Mouse (Mus musculus): ENCODE data around the gene Znrd1. TPM values are rescaled to one million over a fixed set of nuclear protein-coding genes. Genes with fewer than 3 reads are reported as not detected.
A peak's percentile ranks its signal among the peaks of the same experiment; 100 is the strongest.

Gene Znrd1
- polyA plus RNA-seq, 1 experiment from 2014 or later, result 96.7 TPM

DNA sequence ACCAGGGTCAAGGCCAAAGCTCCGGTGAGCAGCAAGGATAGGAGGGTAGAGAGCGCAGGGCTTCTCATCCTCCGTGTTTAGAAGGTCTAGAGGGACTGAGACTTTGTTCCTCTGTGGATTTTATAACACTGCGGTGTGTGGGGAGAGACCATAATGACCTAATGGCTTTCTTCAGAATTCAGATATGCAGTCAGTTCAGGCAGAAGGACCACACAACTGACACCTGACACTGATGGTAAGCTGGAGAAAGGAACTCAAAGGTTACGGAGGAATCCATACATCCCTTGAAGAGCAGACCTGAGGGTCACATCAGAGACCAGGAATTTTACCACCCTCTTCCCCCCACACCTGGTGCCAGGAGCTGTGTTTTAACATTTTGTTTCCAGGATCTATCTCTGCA is 31.1 kb upstream of the Znrd1 start, which contains the start of gene H2-M5:
H2-M5 (minus strand) TSS at position 101 of the 400 bp plus-strand sequence.
- Histone ChIP-seq H3K27me3 (ENCODE audit: low read depth, poor library complexity, severe bottlenecking) (peaks cover 58% of the 10 kb centered on the region), H3K27ac (replicated peaks) (no peak within 1 kb of the TSS), H3K4me1 (peaks cover 6% of the 10 kb centered on the region; the same call in 1 of the 2 replicates), H3K9me3 (replicated peaks) (no peaks in the 10 kb centered on the region), H3K36me3 (no peaks in the 10 kb centered on the region), H3K4me3 (peak within 1 kb of the TSS; percentile 28)
- WGBS, result 18% methylated on average over 5 of the region's 5 CpGs
- DNase-seq (ENCODE audit: low spot score), result no peak

DNA sequence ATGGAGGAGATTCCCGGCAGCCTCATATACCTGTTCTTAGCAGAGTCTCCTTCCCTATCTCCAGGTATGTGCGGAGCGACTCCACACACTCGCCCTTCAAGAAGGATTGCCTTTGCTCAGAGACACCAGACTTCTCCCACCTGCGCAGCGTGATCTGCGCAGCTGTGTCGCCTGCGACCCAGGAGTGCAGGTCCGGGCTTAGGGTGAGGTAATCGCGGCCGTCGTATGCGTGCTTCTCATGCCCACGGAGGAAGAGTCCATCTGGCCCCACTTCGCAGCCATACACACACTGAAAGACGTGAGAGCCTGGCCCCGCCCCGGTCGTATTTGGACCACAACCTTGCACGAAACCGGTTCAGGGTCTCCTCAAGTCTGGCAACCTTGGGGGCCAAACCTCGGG is 30.1 kb upstream of the Znrd1 start:
- no peak for DNase-seq (ENCODE audit: low spot score)
- H3K4me3 ChIP-seq, result peak overlapping the region; percentile 28

DNA sequence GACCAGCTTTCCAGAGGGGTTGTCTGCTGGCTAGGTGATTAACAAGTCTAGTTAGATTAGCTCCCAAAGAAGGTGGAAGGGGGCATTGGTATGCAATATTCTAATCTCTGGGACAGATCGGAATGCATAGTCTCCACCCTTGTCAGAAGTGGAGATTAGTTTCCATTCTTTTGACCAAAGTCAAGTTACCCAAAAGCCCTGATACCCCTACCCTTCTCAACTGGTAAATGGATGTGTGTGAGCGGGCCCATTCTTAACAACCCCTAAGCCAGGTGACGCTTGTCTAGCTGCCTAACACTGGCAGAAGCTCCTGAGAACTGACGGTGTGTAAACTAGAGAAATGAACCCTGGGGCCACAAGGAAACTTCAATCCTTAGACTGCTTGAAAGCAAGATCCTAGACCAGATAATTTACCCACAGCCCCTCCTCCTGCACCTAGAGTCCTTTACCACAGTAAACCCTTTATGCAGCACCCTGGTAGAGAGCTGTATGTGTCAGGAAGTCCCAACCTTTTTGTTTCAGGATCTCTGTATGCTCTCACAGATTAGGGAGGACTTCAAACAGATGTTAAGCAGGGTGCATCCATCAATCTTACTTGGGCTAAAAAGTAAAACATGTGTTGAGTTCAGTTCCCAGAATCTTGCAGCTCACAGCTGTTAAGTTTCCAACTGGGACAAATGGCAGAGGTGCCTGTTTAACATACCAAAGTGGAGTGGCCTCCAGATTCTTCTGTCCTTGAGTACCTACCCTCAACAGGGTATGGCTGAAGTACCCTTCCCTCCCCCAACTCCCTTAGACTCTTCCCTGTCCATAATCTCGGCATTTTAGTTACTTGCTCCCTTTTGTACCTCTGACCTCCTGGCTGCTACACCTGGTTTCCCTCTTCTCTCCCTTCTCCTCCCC is 24.1 kb upstream of the Znrd1 start:
- DNase-seq (ENCODE audit: low spot score), result no peak
- Histone ChIP-seq H3K27me3 (ENCODE audit: low read depth, poor library complexity, severe bottlenecking) (peaks cover 74% of the 10 kb centered on the region), H3K4me3 (peak overlapping the region; percentile 30; the same call in 1 of the 2 replicates), H3K36me3 (no peaks in the 10 kb centered on the region), H3K9me3 (replicated peaks) (no peaks in the 10 kb centered on the region), H3K27ac (replicated peaks) (no peak overlapping the region), H3K4me1 (peaks cover 23% of the 10 kb centered on the region)
- WGBS, result 31% methylated on average over 5 of the region's 5 CpGs

More for the DNA sequence above, 30.1 kb upstream of the Znrd1 start:
- Histone ChIP-seq H3K9me3 (replicated peaks) (no peaks in the 10 kb centered on the region), H3K27me3 (ENCODE audit: low read depth, poor library complexity, severe bottlenecking) (peaks cover 66% of the 10 kb centered on the region), H3K36me3 (no peaks in the 10 kb centered on the region), H3K27ac (replicated peaks) (no peak overlapping the region), H3K4me1 (peaks cover 6% of the 10 kb centered on the region; the same call in 1 of the 2 replicates)
- WGBS, result 4% methylated on average over 24 of the region's 24 CpGs

GRCm38 (mm10) chr17:36981845-36982244 is 23.5 kb upstream of the Znrd1 start:
- no peak overlapping the region for H3K27ac ChIP-seq (replicated peaks)
- H3K36me3 ChIP-seq, result no peaks in the 10 kb centered on the region
- DNase-seq (ENCODE audit: low spot score), result peak; percentile 47
- peaks cover 23% of the 10 kb centered on the region for H3K4me1 ChIP-seq
- H3K9me3 ChIP-seq (replicated peaks), result no peaks in the 10 kb centered on the region
- WGBS, result 4% methylated on average over 4 of the region's 4 CpGs
- peak overlapping the region; percentile 30 for H3K4me3 ChIP-seq
- H3K27me3 ChIP-seq (ENCODE audit: low read depth, poor library complexity, severe bottlenecking), result peaks cover 72% of the 10 kb centered on the region

- Histone ChIP-seq H3K36me3 (no peaks in the 10 kb centered on the region), H3K27ac (replicated peaks) (0 out of 2 replicates have a peak within 1 kb of the TSS, but pooled peaks have one; percentile 1), H3K9me3 (replicated peaks) (no peaks in the 10 kb centered on the region), H3K4me3 (peak within 1 kb of the TSS; percentile 30), H3K27me3 (ENCODE audit: low read depth, poor library complexity, severe bottlenecking) (peaks cover 66% of the 10 kb centered on the region), H3K4me1 (peaks cover 23% of the 10 kb centered on the region)
- WGBS, result 14% methylated on average over 18 of the region's 18 CpGs
- DNase-seq (ENCODE audit: low spot score), result no peak
Observed at GRCm38 (mm10) chr17:36981221-36981813, 23.0 kb upstream of the Znrd1 start, which contains the start of gene 2410137M14Rik. Gene 2410137M14Rik, minus strand, starts transcription at chr17:36981237.

DNA sequence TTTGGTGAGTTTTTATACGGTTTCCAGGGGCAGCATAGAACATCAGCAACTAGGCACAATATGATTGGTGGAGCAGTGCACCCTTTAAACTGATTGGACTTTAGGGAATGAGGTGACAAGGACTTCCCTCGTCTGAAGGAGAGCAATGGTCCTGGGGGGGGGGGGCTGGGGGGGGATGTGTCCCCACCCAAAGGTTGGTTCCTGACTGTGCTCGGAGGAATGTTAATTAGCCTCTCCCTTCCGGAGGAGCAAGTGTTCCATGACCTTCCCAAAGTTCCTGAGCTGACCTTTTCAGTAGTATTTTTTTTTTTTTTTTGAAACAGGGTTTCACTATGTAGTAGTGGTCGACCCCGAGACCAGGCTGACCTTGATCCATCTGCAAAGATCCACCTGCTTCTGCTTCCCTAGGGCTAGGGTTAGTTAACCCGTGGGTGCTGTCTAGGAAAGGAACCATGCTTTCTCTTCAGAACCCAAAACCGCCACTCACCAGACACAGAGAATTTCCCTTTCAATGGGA is 15.0 kb upstream of the Znrd1 start:
- no peak overlapping the region for H3K27ac ChIP-seq (replicated peaks)
- peaks cover 6% of the 10 kb centered on the region for H3K27me3 ChIP-seq (ENCODE audit: low read depth, poor library complexity, severe bottlenecking)
- H3K4me3 ChIP-seq, result no peak overlapping the region
- 84% methylated on average over 8 of the region's 8 CpGs for WGBS
- no peak for DNase-seq (ENCODE audit: low spot score)
- H3K36me3 ChIP-seq, result no peaks in the 10 kb centered on the region
- no peaks in the 10 kb centered on the region for H3K4me1 ChIP-seq
- no peaks in the 10 kb centered on the region for H3K9me3 ChIP-seq (replicated peaks)

GRCm38 (mm10) chr17:36972791-36973190 is 14.4 kb upstream of the Znrd1 start:
- 82% methylated on average over 3 of the region's 3 CpGs for WGBS
- Histone ChIP-seq H3K4me3 (no peak overlapping the region), H3K4me1 (no peaks in the 10 kb centered on the region), H3K27ac (replicated peaks) (no peak overlapping the region), H3K27me3 (ENCODE audit: low read depth, poor library complexity, severe bottlenecking) (0 out of 2 replicates have a peak, but pooled peaks cover 5% of the 10 kb centered on the region), H3K36me3 (no peaks in the 10 kb centered on the region), H3K9me3 (replicated peaks) (no peaks in the 10 kb centered on the region)
- no peak for DNase-seq (ENCODE audit: low spot score)

DNA sequence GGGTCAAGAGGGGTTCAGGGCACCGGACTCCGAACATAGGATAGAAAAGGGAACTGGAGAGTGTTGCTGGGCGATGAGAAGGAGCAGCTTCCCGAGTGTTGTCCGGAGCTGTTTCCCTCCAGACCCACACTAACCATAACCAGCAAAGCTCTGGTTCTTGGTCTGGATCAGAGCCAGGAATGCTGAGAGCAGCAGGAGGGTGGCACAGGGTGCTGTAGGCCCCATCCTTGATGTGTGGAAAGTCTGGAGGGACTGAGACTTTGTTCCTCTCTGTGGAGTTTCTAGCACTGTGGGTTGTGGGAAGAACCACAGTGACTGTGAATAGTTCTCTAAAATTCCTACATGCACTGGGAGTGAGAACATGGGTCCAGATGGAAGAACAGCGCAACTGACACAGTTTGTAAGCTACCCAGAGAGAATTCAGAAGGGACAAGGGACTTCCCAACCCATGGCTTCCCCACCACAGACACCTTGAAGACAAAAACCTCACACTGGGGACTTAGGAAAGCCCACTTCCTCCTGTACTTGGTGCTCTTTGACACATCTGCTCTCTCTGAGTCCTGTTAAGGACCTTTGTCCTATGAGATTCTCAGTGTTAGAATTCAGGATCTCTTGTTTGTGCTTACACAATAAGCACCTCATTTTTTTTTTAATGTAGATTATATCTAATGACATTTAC is 13.0 kb upstream of the Znrd1 start:
- no peak for DNase-seq (ENCODE audit: low spot score)
- 91% methylated on average over 6 of the region's 6 CpGs for WGBS

DNA sequence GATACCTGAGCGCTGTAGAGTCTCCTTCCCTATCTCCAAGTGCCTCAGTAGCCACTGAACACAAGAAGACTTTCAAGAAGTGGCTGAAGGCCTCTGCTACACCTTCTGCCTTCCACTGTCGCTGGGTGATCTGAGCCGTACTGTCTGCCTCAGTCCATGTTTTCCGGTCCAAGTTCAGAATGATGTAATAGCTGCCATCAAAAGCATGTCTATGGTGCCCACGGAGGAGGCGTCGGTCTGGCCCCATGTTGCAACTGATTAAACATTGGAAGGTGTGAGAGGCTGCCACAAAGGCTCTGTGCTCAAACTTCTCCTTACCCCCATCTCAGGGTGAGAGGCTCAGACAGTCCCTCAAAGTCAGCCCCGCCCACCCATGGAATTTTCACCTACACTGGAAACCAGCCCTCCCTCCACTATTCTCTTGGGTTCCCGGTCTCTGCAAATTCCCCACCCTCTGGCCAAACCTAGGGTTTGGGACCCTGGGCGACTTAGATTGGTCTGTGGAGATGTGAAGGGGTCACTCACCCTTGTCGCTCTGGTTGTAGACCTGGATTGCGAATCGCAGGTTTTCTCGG is 12.0 kb upstream of the Znrd1 start:
- H3K9me3 ChIP-seq (replicated peaks), result no peaks in the 10 kb centered on the region
- H3K36me3 ChIP-seq, result no peaks in the 10 kb centered on the region
- no peak overlapping the region for H3K27ac ChIP-seq (replicated peaks)
- no peaks in the 10 kb centered on the region for H3K4me1 ChIP-seq
- DNase-seq (ENCODE audit: low spot score), result no peak
- 83% methylated on average over 14 of the region's 14 CpGs for WGBS
- H3K27me3 ChIP-seq (ENCODE audit: low read depth, poor library complexity, severe bottlenecking), result no peaks in the 10 kb centered on the region
- H3K4me3 ChIP-seq, result no peak overlapping the region

More for the DNA sequence above, 13.0 kb upstream of the Znrd1 start:
- no peaks in the 10 kb centered on the region for H3K9me3 ChIP-seq (replicated peaks)
- H3K36me3 ChIP-seq, result no peaks in the 10 kb centered on the region
- H3K4me3 ChIP-seq, result no peak overlapping the region
- no peak overlapping the region for H3K27ac ChIP-seq (replicated peaks)
- no peaks in the 10 kb centered on the region for H3K4me1 ChIP-seq
- no peaks in the 10 kb centered on the region for H3K27me3 ChIP-seq (ENCODE audit: low read depth, poor library complexity, severe bottlenecking)

GRCm38 (mm10) chr17:36966875-36967274 is 8.5 kb upstream of the Znrd1 start:
- H3K27me3 ChIP-seq (ENCODE audit: low read depth, poor library complexity, severe bottlenecking), result no peaks in the 10 kb centered on the region
- no peak overlapping the region for H3K4me3 ChIP-seq
- H3K27ac ChIP-seq (replicated peaks), result no peak overlapping the region
- H3K9me3 ChIP-seq (replicated peaks), result no peaks in the 10 kb centered on the region
- WGBS, result 78% methylated on average over 1 of the region's 1 CpGs
- no peak for DNase-seq (ENCODE audit: low spot score)
- H3K36me3 ChIP-seq, result no peaks in the 10 kb centered on the region
- H3K4me1 ChIP-seq, result no peaks in the 10 kb centered on the region

DNA sequence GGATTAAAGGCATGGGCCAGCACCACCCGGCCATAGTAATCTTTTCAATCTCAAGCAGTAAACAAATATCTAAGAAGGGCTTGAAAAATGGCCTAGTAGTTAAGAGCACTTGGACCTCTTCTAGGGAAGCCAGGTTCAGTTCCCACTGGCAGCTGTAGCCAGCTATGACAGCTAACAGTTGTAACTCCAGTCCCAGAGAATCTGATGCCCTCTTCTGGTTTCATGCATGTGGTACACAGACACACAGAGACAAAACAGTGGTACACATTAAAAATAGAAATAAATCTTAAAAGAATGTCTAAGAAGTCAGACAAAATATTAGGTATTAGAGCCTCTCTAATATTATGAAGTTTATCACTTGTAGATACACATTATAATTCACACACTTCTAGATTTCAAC is 2.8 kb upstream of the Znrd1 start:
- Histone ChIP-seq H3K4me3 (no peak overlapping the region), H3K36me3 (peaks cover 8% of the 10 kb centered on the region), H3K9me3 (replicated peaks) (no peaks in the 10 kb centered on the region), H3K27me3 (ENCODE audit: low read depth, poor library complexity, severe bottlenecking) (no peaks in the 10 kb centered on the region), H3K27ac (replicated peaks) (no peak overlapping the region), H3K4me1 (peaks cover 20% of the 10 kb centered on the region)
- no peak for DNase-seq (ENCODE audit: low spot score)
- WGBS, result 85% methylated on average over 1 of the region's 1 CpGs

GRCm38 (mm10) chr17:36958884-36959283 is 525 bp upstream of the Znrd1 start:
- Histone ChIP-seq H3K27me3 (ENCODE audit: low read depth, poor library complexity, severe bottlenecking) (no peaks in the 10 kb centered on the region), H3K9me3 (replicated peaks) (no peaks in the 10 kb centered on the region), H3K36me3 (peaks cover 23% of the 10 kb centered on the region), H3K4me1 (peaks cover 20% of the 10 kb centered on the region), H3K4me3 (peak overlapping the region; percentile 82), H3K27ac (replicated peaks) (peak overlapping the region; percentile 88)
- WGBS, result 16% methylated on average over 12 of the region's 12 CpGs
- no peak for DNase-seq (ENCODE audit: low spot score)
